Mouse (Mus musculus) lung, embryonic 14.5 days (tissue): ENCODE results near the gene Grin2c. TPM values are rescaled to one million over a fixed set of nuclear protein-coding genes. Genes with fewer than 3 reads are reported as not detected.

Experiments
- ATAC-seq: fragments of 200-750 bp; cut with Nextera tagmentation; 2 replicates; pipeline ENCODE4 v1.8.0; 2017; ENCODE audit warnings: mild to moderate bottlenecking, moderate TSS enrichment, moderate library complexity; ENCODE audit not compliant: insufficient read depth
- DNase-seq: peaks from one replicate; pipeline ENCODE4 v3.0.0-alpha.2; 2015
- H3K27ac ChIP-seq: fragments of 300-500 bp; sonication (generic); 2 replicates; pipeline ENCODE4 v1.5.1; 2014; ENCODE audit warnings: low read depth, mild to moderate bottlenecking, moderate library complexity
- H3K27me3 ChIP-seq: fragments of 300-500 bp; sonication (generic); 2 replicates; pipeline ENCODE4 v1.6.1; 2014; ENCODE audit warnings: low read length, control low read depth; ENCODE audit not compliant: insufficient read depth
- H3K36me3 ChIP-seq: fragments of 300-500 bp; sonication (generic); 2 replicates; pipeline ENCODE4 v1.6.1; 2014; ENCODE audit warnings: control low read depth; ENCODE audit not compliant: insufficient read depth
- H3K4me1 ChIP-seq: fragments of 300-500 bp; sonication (generic); 2 replicates; pipeline ENCODE4 v1.6.1; 2014; ENCODE audit warnings: antibody characterized with exemption, control low read depth; ENCODE audit not compliant: insufficient read depth
- H3K4me2 ChIP-seq: fragments of 300-500 bp; sonication (generic); 2 replicates; pipeline ENCODE4 v1.6.1; 2014; ENCODE audit warnings: mild to moderate bottlenecking
- H3K4me3 ChIP-seq: fragments of 300-500 bp; sonication (generic); 2 replicates; pipeline ENCODE4 v1.5.1; 2014; ENCODE audit warnings: low read depth, low read length
- H3K9ac ChIP-seq: fragments of 300-500 bp; sonication (generic); 2 replicates; pipeline ENCODE4 v1.6.1; 2014
- H3K9me3 ChIP-seq: fragments of 300-500 bp; sonication (generic); 2 replicates; pipeline ENCODE4 v1.6.1; 2016; ENCODE audit warnings: low read depth, low read length, control low read depth
- CTCF ChIP-seq: IDR thresholded peaks from 2 replicates; pipeline ENCODE4 v1.5.1; 2016; ENCODE audit warnings: antibody characterized with exemption, low read depth
- WGBS: fragments of 180-500 bp; shearing (Covaris S2); extraction: QIAGEN DNeasy Blood & Tissue Kit; methylation state at CpG from one replicate; pipeline ENCODE4 v1.1.7; 2014; 5-methylcytosine and 5-hydroxymethylcytosine counted together
- polyA plus RNA-seq: library from polyadenylated mRNA; unstranded; fragments of >200 nt; fragmentation: Nextera tagmentation; extraction: Ambion mirVana; gene quantifications from 2 replicates; pipeline ENCODE4 v1.2.1, GENCODE M21; 2014

Grin2c gene
- not detected in 2 replicates for polyA plus RNA-seq

DNA sequence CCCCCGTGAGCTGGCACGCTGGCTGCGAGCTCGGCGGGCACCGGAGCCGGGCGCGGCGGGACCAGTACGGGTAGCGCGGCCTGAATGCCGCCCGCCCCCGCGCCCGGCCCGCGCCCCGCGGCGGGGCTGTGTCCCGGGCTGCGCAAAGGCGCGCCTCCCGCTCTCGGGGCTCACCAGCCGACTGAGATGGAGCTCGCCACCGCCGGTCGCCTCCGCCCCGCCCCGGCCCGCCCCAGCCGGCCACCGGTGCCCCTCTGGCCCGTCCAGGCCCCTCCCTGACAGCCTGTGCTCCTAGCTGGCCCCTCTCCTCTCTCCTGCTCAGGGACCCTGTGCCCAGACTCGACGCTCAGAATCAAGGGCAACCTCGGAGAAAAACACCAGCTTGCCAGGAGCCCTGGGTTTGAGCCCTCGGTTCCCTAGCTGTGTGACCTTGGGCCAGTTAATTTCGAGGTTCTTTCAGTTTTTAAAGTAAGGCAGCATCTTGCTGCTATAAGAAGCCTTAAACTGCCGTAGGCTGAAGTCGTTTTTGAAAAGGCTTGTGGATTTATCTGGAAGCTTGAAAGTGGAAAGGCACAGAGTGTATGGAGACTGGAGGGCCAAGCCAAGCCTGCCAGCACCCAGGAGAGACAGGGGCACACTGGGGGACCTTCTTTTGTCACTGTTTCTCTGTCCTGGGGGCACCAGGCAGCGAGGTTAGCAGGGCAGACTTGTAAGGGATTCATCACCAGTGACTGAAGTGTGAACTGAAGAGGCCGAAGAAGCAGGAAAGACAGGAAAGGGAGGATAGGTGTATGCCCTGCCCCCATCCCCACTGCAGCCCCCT lies at the start of gene Grin2c:
TSS of gene Grin2c (minus strand) at position 183 of the 823 bp plus-strand sequence.
- Histone ChIP-seq H3K4me3 (peak within 1 kb of the TSS; percentile 33), H3K27me3 (peaks cover 76% of the 10 kb centered on the region), H3K36me3 (0 out of 2 replicates have a peak, but pooled peaks cover 6% of the 10 kb centered on the region), H3K9ac (peak within 1 kb of the TSS; percentile 26; the same call in 1 of the 2 replicates), H3K4me1 (0 out of 2 replicates have a peak, but pooled peaks cover 2% of the 10 kb centered on the region), H3K27ac (no peak within 1 kb of the TSS), H3K4me2 (peak within 1 kb of the TSS; percentile 59), H3K9me3 (no peaks in the 10 kb centered on the region)
- DNase-seq (no peak), ATAC-seq (no peak)
- WGBS, result 4% methylated on average over 44 of the region's 50 CpGs
- TF ChIP-seq CTCF, result no peak

DNA sequence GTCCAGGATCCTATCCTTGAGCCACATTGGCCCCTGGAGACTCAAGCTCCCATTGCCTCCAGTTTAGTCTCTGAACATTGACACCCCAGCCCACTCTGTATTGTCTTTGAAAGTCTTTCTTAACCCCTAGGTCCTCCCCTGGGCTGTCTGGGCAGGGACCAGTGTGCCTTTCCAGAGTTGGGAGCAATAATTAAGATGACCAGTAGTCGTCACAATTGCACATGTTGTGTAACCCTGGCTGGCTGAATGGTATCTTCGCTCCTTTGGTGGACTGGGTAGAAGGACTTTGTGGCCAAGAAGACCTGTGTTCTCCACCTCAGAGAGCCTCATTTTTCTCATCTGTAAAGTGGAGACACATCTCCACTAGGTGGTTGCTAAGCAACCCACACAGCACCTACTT lies 47.2 kb upstream of the Grin2c start:
- WGBS, result 35% methylated on average over 2 of the region's 2 CpGs
- peak; percentile 47 for DNase-seq
- H3K36me3 ChIP-seq, result no peaks in the 10 kb centered on the region
- no peak overlapping the region for H3K4me2 ChIP-seq
- peak; percentile 54 for TF ChIP-seq CTCF
- no peaks in the 10 kb centered on the region for H3K4me1 ChIP-seq
- no peak for ATAC-seq
- H3K9ac ChIP-seq, result no peak overlapping the region
- no peak overlapping the region for H3K4me3 ChIP-seq
- no peaks in the 10 kb centered on the region for H3K9me3 ChIP-seq
- H3K27ac ChIP-seq, result no peak overlapping the region
- peaks cover 50% of the 10 kb centered on the region for H3K27me3 ChIP-seq

DNA sequence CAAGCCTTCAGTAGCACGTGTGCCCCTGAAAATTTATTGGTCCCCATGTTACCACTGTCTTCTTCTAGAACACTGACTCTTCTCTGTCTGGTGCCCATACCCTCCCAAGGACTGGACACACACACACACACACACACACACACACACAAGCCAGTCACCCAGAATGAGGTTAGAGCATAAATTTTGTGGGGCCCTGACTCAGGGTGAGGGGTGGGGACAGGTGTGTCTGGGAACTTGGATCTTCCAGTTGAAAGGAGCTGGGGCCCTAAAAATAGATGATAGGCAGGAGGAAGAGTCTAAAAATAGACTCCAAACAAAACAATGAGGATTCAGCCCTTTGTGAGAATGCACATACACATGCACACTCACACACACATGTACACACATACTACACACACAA lies 41.7 kb upstream of the Grin2c start:
- Histone ChIP-seq H3K4me2 (no peak overlapping the region), H3K36me3 (no peaks in the 10 kb centered on the region), H3K9me3 (no peaks in the 10 kb centered on the region), H3K4me1 (no peaks in the 10 kb centered on the region), H3K9ac (no peak overlapping the region), H3K4me3 (no peak overlapping the region), H3K27ac (no peak overlapping the region), H3K27me3 (no peaks in the 10 kb centered on the region)
- 53% methylated on average over 1 of the region's 1 CpGs for WGBS
- ATAC-seq (no peak), DNase-seq (no peak)
- TF ChIP-seq CTCF, result no peak

DNA sequence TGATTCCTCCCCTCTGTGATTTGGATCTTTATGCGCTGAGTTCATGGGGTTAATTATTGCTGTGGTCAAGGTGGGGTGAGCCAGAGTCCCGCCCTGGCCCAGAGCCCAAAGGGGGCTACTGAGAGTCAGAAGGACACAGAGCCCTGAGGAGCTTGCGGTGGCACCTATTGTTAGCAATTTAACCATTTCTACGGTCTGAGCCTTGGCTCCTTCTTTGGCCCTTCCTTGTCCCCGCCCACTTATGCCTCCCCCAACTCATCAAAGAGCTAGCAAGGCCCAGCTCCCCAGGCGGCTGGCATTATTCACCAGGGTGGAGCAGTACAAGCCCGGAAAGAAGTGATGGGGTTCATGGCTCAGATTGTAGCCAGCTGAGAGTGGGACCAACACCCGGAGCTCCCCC lies 39.8 kb upstream of the Grin2c start, which contains the start of gene Otop2:
TSS of gene Otop2 (plus strand) at position 301 of the 400 bp plus-strand sequence.
- ATAC-seq, result no peak

DNA sequence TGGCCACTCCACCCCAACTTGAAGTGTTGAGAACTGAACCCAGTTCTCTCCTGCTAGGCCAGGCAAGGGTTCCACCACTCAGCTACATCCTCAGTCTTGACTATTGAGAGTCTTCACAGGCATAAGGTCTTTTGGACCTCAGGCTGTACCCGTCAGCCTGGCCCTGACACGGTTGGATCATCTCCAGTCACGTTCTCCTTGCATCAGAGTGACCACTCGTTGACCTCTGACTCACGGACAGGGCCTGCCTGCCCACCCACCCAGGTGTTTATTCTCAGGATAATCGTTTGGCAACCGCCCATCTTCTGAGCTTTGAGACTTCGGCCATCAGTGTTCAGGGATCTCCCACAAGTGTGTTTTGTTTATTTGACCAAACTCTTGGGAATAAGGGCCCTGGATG lies 36.1 kb upstream of the Grin2c start:
- Histone ChIP-seq H3K9ac (no peak overlapping the region), H3K27ac (no peak overlapping the region), H3K27me3 (peaks cover 8% of the 10 kb centered on the region), H3K4me2 (no peak overlapping the region), H3K36me3 (no peaks in the 10 kb centered on the region), H3K4me3 (no peak overlapping the region), H3K4me1 (no peaks in the 10 kb centered on the region), H3K9me3 (no peaks in the 10 kb centered on the region)
- peak; percentile 40 for DNase-seq
- no peak for TF ChIP-seq CTCF
- 16% methylated on average over 8 of the region's 8 CpGs for WGBS
- ATAC-seq, result no peak

More for the DNA sequence above, 39.8 kb upstream of the Grin2c start, which contains the start of gene Otop2:
- 32% methylated on average over 8 of the region's 8 CpGs for WGBS
- Histone ChIP-seq H3K27me3 (no peaks in the 10 kb centered on the region), H3K4me2 (no peak within 1 kb of the TSS), H3K4me3 (no peak within 1 kb of the TSS), H3K9me3 (no peaks in the 10 kb centered on the region), H3K4me1 (no peaks in the 10 kb centered on the region), H3K36me3 (no peaks in the 10 kb centered on the region), H3K27ac (no peak within 1 kb of the TSS), H3K9ac (no peak within 1 kb of the TSS)
- DNase-seq, result no peak
- TF ChIP-seq CTCF, result no peak

DNA sequence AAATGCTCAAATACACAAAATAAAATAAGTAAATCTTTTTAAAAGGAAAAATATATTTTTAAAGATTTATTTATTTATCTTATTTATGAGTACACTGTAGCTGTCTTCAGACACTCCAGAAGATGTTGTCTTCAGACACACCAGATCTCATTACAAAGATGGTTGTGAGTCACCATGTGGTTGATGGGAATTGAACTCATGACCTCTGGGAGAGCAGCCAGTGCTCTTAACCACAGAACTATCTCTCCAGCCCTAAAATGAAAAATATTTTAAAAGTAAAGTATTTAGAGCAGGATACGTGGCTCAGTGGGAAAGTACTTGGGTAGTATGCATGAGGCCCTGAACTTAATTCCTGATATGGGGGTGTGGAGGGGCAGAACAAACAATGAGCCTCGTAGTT lies 34.3 kb upstream of the Grin2c start:
- Histone ChIP-seq H3K36me3 (no peaks in the 10 kb centered on the region), H3K27ac (no peak overlapping the region), H3K4me3 (no peak overlapping the region), H3K4me1 (no peaks in the 10 kb centered on the region), H3K9ac (no peak overlapping the region), H3K4me2 (no peak overlapping the region), H3K9me3 (no peaks in the 10 kb centered on the region), H3K27me3 (peaks cover 25% of the 10 kb centered on the region)
- no peak for TF ChIP-seq CTCF
- ATAC-seq (no peak), DNase-seq (no peak)
- 77% methylated on average over 2 of the region's 2 CpGs for WGBS

DNA sequence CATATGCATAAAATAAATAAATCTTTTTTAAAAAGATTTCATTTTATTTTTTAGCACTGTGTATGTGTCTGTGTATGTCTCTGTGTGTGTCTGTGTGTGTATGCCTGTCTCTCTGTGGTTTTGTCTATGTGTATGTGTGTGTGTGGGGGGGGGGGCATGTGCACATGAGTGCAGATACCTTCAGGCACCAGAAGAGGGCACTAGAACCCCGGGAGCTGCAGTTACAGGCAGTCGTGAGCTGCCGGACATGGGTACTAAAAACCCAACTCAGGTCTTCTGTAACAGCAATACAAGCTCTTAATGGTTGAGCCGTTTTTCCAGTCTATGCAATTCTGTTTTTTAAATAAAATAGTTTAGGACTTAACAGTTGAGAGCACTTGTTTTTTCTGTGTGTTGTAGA lies 33.7 kb upstream of the Grin2c start:
- Histone ChIP-seq H3K36me3 (no peaks in the 10 kb centered on the region), H3K27me3 (peaks cover 26% of the 10 kb centered on the region), H3K4me2 (no peak overlapping the region), H3K27ac (no peak overlapping the region), H3K4me1 (no peaks in the 10 kb centered on the region), H3K4me3 (no peak overlapping the region), H3K9ac (no peak overlapping the region), H3K9me3 (no peaks in the 10 kb centered on the region)
- 82% methylated on average over 4 of the region's 4 CpGs for WGBS
- no peak for TF ChIP-seq CTCF
- no peak for ATAC-seq
- DNase-seq, result no peak
